Mouse (Mus musculus) kidney, postnatal 10 days (tissue): ENCODE results near the gene Rbm8a.

Experiments
- DNase-seq: peaks from one replicate; pipeline ENCODE4 v3.0.0; 2021; ENCODE audit warnings: mixed read lengths

The Rbm8a gene

DNA sequence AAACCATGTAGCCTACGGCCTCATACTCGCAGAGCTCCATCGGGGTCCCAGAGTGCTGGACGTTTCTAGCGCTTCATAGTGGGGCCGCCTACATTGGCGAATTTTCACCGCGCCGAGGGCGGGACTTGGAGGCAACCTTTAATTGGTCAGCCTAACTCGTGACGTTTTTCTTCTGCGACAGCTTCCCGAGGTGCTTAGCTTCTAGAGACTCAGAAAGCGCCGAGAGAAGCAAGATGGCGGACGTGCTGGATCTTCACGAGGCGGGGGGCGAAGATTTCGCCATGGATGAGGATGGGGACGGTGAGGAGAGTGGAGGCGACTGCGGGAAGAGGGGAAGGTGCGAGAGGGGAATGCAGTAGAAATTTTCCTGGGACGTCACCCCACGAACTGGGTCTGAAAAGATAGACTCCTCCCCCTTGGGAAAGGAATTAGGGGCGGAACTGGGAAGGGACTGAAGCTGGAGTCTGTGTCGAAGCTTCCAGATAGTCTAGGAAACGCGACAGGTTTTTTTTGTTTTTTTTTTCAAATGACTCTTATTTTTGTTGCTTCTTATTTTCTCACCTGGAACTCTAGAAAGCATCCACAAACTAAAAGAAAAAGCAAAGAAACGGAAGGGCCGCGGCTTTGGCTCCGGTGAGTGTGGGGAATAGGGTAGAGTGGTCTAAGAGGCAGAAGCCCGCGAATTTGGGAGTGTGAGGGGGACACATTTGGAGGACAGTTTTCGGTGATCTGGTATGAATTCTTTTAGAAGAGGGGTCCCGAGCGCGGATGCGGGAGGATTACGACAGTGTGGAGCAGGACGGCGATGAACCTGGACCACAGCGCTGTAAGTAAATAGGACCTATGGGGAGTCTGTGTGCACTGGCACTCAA is at the start of gene Rbm8a:
Gene Rbm8a, plus strand, starts transcription at position 205 of the 872 bp plus-strand sequence.
- peak; percentile 98 for DNase-seq

DNA sequence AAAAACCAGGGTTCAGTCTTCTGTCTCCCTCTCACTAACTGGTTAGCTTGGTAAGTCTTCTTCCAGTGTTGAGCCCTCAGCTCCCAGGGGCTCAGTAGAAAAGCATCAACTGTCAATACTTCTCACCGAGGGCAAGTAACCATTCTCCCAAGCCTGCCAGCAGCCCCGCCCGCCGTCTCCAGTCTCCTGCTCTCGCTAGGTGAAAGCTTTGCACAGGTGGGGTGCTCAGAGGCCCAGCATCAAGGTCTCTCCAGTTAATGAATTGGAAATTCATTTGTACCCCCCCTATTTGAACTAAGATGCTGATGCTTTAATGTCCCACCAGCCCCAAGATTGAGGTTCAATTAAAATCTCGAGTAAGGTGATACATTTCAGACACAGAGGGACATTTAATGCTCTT is 48.6 kb upstream of the Rbm8a start:
- DNase-seq = no peak

DNA sequence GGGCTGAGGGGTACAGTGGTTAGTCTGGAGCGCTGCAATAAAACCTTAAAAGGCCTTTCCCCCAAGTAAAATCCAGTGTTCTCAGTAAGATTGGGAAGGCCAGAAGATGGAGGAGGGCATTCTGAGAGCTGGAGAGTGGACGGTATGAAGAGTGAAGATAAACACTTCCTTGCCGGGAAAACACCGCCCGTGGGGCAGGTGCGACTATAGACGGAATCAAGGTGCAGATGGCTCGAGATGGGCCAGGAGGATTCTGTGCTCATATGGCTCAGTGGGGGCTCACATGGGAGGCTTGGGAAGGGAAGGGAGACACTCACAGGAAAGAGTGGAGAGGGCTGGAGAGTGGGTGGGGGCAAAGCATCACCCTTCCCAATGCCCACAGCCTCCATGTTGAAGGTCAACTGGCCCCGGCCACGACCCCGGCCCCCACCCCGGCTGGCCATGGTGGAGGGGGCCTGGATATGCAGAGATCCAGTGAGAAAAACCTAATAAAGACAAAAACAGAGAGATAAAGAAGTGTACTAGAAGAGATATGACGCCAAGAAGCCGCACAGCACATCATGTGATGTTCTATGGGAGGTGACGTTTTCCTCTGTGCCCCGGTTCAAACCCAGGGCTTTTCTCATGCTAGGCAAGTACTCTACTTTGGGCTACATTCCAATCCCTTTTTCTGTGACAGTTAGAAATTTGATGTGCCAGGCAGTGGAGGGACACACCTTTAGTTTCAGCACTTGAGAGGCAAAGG is 47.8 kb upstream of the Rbm8a start:
- DNase-seq = no peak

DNA sequence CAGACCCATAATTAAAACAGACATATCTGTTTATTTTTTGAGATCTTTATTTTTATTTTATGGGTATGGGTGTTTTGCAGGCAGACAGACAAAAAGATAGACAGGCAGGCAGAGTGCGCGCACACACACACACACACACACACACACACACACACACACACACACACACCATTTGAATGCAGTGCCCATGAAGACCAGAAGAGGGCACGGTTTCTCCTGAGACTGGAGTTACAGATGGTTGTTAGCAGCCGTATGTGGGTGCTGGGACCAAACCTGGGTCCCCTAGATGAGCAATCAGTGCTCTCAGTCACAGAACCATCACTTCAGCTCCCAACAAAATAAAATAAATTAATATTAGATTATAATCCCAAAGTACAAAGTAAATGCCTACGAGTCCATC is 46.3 kb upstream of the Rbm8a start:
- no peak for DNase-seq

DNA sequence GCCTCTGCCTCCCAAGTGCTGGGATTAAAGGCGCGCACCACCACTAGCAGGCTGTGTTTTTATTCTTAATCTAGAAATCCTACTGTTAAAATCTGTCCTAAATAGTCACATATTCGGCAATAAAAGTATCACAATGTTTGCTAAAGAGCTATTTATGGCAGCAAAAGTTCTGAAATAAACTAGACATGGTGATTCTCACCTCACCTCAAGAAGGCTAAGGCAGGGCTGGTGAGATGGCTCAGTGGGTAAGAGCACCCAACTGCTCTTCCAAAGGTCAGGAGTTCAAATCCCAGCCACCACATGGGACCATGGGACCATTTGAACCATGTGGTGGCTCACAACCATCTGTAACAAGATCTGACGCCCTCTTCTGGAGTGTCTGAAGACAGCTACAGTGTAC is 39.1 kb upstream of the Rbm8a start:
- no peak for DNase-seq

DNA sequence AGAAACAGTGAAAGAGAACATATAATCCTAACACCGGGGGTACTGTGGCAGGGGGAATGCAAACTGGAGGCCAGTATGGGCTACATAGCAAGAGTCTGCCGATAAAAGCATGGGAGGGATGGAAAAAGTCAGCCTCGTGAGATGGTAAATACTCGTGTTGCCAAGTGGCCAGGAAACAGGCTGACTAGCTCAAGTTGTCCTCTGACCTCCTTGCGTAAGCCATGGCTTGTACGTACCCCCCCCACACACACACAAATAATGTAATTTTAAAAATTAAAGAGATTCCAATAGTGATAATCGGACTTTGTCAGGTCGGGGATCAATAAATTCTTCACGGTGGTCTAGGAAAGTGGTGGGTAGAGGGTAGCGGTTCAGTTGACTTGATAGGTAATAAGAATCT is 36.4 kb upstream of the Rbm8a start:
- peak; percentile 45 for DNase-seq

DNA sequence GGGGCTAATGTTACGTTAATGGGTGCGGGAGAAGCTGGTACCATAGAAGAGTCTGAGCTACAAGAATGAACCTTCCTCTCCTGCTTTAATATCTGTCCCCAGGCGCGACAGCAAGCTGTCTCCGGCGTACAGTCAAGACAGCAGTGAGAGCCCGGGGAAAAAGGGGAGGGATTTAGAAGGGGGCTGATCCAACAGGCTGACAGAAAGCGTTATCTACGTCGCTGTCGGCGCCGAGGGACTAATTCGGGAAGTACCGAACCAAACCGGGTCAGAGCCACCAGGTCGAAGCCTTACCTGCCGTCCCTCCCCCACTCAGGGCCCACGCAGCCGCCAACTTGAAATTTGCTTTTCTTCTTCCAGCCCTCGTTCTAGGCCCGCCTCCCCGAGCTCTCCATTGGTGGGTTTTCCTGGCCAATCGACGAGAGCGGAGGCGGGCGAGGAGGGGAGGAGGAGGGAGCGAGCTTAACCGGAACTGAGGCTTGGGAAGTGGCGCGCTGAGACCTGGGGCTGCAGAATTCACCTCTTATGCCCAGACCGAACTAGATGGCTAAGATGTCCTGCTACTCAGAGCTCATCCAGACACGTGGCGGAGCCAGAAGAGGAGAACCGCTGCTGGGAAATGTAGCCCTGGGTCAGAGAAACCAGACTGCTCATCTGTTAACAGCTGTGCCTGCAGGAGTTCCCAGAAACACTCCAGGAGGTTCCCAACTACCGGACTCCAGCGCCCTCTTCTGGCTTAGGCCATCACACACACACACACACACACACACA is 35.8 kb upstream of the Rbm8a start, which contains the start of gene Polr3gl:
Gene Polr3gl, minus strand, starts transcription at position 392 of the 771 bp plus-strand sequence.
- peak; percentile 96 for DNase-seq

DNA sequence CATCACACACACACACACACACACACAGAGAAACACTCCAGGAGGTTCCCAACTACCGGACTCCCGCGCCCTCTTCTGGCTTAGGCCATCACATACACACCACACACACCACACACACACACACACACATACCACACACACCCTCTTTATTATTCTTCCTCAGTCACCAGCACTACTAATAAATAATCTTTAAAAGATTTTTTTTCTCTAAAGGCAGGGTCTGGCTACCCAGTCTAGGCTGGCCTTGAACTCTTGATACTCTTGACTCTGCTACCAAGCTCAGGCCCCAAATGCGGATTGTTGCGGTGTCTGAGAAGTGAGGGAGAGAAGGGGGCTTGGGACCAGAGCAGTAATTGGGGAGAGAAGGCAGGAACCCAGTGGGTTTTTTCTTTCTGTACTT is 34.9 kb upstream of the Rbm8a start:
- no peak for DNase-seq

DNA sequence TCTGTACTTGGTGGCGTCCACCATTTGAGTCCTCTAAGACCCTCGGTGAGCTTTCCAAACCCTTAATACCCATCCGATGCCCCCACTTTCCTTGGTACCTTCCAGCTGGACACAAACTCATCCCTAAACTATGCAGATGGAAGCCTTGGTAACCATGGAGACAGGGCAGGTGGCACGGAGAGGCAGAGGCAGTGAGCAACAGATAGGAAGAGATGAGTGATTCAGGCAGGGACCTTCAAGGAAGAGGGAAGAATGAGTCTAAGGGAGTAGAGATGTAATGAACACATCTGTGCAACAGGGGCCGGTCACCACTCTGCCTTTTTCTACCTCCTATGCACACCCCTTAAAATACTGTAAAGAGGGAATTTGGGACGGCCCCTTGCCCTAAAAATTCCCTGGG is 34.1 kb upstream of the Rbm8a start:
- DNase-seq = no peak

DNA sequence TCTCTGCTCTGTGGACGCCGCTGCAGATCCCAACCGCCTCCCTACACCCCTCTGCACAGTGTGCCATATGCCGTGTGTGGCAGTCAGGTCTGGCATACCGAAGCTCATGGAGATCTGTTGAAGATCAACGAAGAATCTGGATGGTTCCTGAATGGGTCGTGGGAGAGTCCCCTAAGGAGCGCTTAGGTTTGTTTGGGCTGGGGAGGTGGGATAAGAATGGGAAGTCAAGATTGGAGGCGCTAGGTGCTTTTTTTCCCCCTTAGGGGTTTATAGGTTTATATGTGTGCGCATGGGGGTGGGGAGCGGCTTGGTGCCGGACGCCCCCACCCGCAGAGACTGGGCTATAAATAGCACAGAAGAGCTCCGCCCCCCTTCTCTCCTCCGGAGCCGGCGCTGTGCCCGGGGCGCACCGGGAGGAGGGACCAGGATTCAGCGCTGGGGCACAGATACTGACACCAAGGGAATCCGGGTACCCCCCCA is 33.5 kb upstream of the Rbm8a start, which contains the start of gene Ankrd34a:
Gene Ankrd34a, plus strand, starts transcription at position 409 of the 480 bp plus-strand sequence.
- peak; percentile 67 for DNase-seq

DNA sequence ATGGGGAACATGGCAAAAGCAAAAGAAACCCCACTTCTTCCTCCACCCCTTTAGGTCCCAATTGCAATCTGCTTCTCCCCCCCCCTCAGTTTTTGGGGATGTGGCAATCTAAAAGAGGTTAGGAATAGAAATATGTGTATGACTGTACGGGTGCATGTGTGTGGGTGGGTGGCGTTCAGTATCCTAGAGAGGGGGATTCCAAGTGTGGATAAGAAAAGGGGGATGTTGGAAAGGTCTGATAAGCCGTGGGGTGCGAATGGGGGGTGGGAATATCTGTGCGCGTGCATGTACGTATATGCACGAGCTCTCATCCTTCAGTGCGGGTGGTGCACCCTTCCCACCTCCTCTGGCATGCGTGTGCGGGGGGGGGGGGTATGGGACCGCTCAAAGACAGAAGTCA is 32.9 kb upstream of the Rbm8a start:
- no peak for DNase-seq

DNA sequence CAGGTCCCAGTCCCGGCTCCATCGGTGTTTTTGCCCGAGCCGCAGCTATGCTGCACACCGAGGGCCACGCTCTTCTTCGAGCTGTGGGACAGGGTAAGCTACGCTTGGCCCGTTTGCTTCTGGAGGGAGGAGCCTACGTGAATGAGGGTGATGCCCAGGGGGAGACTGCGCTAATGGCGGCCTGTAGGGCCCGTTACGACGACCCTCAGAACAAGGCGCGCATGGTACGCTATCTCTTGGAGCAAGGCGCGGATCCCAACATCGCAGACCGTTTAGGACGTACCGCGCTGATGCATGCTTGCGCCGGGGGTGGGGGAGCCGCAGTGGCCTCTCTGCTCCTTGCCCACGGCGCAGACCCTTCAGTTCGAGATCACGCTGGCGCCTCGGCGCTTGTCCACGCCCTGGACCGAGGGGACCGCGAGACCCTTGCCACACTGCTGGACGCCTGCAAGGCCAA is 32.3 kb upstream of the Rbm8a start:
- DNase-seq = peak; percentile 56

DNA sequence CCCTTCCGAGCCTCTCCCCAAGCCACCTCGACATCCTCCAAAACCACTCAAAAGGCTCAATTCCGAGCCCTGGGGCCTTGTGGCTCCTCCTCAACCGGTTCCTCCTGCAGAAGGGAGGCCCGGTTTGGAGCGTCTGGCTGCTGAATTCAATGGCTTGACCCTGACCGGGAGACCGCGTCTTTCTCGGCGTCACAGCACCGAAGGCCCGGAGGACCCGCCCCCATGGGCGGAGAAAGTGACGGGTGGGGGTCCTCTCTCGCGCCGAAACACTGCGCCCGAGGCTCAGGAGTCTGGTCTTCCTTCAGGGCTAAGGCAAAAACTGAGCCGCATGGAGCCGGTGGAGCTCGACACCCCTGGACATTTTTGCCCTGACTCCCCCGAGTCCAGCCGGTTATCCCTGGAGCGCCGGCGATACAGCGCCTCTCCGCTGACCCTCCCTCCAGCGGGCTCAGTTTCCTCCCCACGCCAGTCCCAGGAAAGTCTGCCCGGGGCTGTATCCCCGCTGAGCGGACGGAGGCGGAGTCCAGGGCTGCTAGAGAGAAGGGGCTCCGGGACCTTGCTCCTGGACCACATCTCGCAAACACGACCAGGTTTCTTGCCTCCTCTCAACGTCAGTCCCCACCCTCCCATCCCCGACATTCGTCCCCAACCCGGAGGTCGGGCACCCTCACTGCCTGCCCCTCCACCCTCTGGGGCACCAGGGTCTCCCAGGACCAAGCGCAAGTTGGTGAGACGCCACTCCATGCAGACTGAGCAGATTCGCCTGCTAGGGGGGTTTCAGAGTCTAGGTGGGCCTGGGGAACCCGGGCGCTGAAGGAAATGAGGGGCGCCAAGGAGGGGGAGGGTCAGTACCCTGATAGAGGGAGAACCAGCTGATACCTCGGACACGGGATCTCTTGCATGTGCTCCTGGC is 31.3 kb upstream of the Rbm8a start:
- peak; percentile 87 for DNase-seq

DNA sequence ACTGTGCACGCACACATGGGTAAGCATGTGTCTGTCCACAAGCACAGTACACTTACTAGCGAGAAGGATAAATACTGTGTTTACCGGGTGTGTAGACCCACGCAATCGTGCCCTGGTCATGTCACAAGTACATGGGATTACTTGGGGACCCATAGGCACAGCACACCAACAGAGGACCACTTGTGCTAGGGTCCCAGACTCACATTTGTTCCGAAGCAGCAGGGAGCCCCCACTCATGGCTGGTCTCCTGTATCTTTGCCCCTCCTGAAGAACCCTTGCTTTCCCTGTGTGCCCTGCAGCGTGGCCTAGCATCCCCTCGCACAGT is 30.7 kb upstream of the Rbm8a start:
- DNase-seq = no peak

DNA sequence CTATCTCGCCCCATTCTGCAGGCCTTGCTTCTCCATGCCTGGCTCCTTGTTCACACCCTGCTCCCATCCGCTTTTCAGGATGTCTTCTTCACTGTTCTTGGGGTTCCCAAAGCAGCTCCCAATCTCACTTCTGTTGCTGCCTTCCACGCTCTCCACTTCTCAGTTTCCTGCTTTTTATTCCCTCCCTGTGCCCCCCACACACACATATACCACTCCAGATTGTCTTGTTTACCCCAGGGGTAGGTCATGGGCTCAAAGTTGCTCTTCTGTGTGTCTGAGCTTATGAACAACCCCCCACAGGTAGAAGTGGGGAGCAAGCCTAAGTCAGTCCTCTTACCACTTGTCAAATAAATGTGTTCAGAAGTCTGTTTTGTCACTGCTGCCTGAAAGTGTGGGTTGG is 30.3 kb upstream of the Rbm8a start:
- no peak for DNase-seq

DNA sequence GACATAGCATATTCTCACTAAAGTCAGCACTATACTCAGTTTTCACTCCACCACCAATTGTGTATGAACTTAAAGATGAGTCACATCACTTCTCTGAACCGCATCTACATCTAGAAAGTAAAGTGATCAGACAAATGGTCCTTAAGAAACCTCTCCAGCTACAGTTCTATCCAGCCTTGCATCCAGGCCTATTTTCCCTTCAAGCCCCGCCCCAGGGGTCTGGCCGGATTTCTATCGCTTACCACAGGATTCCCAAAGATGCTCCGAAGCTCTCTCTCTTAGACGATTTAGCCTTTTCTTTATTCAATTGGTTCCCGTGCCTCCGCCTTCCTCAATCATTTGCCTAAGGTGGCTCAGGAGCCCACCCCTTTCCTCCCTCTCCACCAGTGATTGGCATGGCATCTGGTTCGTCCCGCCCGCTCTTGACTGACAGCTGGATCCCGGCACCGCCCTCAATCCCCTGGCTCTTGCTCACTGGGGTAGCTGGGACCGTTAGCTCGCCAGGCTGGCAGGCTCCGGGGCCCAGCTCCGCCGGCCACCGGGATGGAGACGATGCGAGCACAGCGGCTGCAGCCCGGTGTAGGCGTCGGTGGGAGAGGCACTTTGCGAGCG is 29.0 kb upstream of the Rbm8a start, which contains the start of gene Lix1l:
Gene Lix1l, plus strand, starts transcription at position 511 of the 612 bp plus-strand sequence.
- DNase-seq = peak; percentile 95

DNA sequence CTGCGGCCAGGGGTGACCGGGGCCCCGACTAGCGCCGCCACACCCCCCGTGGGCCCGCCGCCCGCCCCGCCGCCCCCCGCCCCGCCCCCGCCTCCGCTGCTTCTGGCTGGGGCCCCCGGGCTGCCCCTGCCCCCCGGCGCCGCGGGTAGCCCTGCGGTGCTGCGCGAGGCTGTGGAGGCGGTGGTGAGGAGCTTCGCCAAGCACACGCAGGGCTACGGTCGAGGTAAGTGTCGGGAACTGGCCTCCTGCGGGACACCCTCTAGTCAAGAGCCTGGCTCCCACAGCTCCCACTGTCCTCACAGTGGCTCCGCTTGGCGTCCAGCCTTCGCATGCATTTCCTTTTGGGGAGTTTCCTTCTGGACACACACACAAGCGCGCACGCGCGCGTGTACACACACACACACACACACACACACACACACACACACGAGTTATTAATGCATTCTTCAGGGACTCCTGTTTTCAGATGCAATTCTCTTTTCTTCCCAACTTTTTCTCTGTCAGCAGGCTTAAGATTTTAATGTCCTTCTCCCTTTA is 28.4 kb upstream of the Rbm8a start:
- peak; percentile 88 for DNase-seq

DNA sequence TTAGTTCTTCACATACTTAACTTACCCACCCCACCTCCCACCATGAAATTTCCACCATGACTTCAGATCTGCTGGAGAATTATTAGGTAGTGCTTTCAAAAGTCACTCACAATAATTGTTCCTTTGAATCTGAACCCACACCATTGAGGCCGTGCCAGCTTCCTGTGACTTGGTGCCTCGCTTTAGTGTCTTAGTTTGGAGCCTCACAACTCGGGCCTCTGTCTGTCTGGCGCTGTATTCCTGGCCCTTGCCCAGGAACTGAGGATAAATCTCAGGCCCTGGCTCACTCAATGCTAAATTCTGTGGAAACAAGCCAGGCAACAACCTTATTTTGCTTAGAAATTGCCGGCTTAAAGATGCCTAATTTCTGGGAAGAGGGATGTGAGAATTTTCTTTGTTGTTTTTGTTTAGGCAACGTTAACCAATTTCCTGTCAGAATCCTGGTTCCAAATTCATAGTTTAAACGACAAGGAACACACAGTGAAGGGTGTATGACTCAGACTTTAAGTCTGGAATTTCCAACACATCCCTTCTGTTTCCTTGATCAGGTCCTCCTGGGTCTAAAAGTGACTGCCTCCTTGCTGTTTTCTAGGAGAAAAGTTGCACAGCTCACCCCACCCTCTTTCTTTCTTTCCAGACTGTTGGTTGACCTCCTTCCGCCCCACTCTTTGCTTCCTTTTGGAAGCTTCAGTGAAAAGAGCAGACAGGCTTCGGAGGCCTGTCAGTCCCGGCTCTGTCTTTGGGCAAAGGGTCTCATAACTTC is 27.6 kb upstream of the Rbm8a start:
- DNase-seq = peak; percentile 67

DNA sequence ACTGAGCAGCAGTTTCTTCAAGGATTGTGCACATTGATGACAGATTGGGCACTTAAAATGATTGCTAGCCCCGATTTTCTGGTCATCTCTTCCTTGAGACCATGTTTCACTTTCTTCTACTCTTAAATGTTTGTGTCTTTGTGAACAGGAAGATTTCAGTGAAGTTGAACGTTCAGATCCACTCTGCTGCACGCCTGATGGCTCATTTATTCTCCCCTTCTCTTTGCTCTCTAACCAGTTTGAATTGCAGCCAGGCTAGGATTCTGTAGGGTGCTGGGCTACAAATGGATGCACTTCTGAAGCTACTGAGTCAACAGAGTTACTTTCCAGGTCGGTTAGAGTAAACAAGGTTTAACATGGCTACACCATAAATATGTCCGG is 27.0 kb upstream of the Rbm8a start:
- DNase-seq = no peak

DNA sequence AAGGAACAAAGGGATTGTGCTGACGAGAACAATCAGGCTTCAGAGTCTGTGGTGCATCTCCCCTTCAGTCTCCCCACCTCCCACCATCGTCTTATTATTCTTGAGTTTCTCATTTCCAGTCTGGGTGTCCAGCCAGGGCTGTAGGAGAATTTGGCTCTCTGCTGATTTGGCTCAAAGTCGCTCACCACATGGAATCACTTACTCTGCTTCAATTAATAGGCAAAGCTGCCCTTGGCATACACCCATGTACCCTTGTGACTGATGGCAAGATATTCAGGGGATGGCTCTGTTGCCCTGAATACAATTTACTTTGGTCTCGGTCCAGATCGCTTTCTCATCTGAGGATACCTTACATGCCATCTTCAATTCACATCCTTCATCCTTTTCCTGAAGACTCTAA is 26.4 kb upstream of the Rbm8a start:
- no peak for DNase-seq
